Mouse (Mus musculus): ENCODE measurements around the gene Capn8.
"Not testable (repeated sequence)": the region's sequence is repeated elsewhere in the genome, so short reads cannot be mapped to it uniquely, and the experiment has no call there.

The Capn8 gene

DNA sequence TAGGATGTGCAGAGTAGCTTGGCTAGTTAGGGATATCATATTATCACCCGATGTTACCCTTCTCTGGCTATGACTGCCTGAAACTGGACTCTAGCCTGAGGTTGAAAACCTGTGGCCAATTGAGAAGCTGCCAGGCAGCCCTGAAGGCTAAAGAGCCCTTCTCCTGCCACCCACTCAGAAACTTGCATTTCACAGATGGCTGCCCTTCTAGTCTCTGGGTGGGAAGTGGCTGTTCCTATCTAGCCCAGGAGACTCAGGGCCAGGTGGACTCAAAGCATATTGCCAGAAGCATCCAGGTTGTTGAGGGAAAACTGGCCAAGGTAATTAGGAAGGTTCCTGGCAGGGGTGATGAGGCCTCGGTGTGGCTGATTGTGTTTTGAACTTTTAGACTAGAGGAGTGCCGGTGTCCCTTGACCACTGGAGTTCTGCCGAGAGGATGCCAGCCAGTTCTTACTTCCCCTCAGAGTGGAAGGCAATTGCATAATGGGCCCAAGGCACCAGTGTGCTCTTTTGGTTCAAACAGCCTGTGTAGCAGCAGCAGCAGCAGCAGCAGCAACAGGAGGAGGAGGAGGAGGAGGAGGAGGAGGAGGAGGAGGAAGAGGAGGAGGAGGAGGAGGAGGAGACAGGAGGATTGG lies 45.0 kb downstream of the Capn8 start:
- no peak for DNase-seq (ENCODE audit: low read depth in 2 of 2, low spot score in 2 of 2)

DNA sequence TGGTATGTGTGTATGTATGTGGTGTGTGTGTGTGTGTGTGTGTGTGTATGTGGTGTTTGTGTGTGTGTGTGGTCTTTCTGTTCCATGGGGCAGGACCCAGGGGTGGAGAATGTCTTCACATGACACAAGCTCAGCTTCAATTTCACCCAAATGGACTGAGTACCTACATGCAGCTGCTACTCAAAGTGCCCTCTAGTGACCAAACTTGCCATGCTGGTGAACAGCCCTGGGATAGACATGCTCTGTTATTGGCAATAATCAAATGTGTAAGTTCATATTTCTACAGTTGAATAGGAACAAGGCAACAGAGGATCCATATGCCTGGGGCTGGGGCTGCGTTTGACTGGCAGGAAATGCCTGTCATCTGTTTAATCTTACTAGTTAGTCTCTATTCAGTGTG lies 50.7 kb downstream of the Capn8 start:
- no peak for DNase-seq (ENCODE audit: low read depth in 2 of 2, low spot score in 2 of 2)

DNA sequence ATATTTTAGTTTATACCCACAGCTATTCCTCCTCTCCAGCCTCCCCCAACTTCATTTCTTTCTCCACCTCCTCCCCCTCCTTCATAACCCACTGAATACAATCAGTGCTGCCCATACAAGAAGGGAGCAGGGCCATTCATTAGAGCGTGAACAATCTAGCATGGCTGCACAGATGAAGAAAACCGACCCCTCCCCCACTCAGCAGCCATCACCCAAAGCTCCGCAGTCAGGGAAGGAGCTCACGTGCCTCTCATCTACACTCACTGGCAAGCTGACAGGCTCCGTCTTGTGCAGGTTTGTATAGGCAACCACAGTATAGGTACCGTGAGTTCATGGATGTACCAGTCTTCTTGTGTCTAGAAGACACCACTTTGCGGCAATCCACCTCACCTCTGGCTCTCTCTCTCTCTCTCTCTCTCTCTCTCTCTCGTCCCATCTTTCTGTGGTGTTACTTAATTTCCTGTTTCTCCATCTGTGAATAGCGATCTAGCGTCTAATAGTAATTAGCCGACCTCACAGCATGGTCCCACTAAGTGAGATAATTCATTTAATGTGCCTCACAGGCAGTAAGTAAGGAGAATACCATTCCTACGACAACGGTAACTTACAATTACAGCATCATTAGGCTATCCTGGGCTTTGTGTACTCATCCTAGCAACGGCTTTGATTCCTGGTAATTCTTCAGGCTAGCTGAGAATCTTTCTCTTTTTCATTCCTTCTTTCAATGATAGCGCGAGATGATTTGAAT lies 53.6 kb downstream of the Capn8 start:
- DNase-seq (ENCODE audit: low read depth in 2 of 2, low spot score in 2 of 2): no peak

DNA sequence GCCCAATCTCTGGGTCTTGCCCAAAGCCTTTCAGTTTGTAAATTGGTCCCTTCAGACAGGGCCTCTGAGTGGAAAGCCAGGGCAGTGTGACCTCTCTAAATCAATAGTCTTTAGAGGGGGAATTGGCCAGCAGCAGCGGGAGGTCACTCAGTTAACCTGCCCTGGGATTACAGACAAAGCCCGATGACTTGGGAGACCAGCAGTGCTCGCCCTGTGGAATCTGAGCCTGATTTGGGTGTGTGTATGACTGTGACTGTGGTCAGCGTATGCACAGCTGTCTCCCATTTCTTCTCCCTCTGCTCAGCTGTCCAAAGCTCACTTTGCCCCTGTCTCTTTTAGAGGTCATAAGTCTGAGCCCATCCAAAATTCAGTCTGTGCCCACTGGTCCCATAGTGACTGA lies 55.7 kb downstream of the Capn8 start:
- no peak for DNase-seq (ENCODE audit: low read depth in 2 of 2, low spot score in 2 of 2)

DNA sequence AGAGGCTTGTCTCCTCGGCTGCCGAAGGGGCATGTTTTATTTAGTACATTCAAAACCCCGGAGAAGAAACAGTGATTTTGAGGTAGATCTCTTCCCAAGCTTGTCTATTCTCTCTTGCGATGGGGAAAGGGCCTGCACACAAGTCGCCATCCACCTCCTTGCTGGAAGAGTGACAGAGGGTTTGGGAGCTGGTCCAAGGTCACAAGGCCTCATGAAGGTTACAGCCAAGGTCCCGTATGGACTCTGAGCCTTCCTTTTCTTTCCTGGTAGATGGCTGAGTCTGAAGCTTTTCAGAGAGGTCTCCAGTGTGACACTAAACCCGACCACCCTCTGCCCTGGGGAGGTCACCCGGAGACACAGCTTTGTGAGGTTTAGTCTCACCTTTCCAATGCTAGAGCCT lies 56.4 kb downstream of the Capn8 start:
- DNase-seq (ENCODE audit: low read depth in 2 of 2, low spot score in 2 of 2): no peak

DNA sequence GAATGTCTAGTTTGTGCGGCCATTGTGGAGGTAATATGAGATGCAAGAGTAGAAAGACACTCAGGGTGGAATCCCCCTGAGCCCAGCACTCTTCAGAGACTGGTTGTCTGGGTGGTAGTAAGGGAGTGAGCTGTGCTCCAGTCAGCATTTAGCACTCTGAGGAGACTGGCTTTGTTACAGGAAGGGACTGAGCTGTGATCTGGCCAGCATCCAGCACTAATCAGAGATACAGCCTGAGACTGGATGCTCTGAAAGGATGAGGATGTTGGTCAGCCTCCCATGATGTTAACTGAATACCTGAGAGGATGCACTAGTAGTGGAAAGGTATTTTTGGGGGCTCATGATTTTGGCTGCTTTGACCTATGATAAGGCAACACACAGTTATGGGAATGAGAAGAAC lies 61.4 kb downstream of the Capn8 start:
- no peak for DNase-seq (ENCODE audit: low read depth in 2 of 2, low spot score in 2 of 2)

DNA sequence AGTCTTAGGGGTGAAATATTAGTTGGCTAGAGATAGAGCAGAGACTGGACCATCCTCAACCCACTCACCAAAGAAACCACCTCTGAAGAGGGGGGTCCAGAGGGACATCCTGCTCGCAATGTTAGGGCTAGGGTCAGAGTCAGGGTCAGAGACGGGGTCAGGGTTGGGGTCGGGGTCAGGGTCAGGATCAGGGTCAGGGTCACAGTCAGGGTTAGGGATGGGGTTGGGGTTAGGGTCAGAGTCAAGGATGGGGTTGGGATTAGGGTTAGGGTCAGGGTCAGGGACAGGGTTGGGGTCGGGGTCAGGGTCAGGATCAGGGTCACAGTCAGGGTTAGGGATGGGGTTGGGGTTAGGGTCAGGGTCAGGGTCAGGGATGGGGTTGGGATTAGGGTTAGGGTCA lies 64.4 kb downstream of the Capn8 start:
- DNase-seq (ENCODE audit: low read depth in 2 of 2, low spot score in 2 of 2): no peak

DNA sequence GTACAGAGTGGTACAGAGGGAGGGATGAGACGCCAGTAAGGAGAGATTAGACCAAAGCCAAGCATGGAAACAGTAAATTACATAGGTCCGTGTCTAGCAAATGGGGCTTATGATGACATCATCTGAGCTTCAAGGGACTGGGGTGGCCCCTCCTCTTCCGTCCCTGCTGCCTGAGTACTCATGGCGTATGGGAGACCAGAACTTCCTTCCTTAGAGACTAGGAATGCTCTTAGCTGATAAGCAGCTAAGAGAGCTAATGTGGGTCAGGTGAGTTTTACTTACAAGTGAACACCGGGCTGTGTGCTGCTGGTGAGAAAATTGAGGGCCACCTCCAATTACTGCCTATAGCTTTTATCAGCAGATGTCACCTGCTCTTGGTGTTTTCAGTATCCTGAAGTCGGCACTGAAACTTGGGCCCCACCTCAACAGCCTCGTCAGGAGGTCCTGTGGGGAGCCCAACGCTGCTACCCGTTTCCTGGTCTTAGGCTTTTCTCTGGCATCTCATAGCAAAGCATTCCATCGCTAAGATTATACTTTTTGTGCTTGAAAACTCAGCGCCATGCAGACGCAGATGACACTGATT lies 69.0 kb downstream of the Capn8 start:
- DNase-seq (ENCODE audit: low read depth in 2 of 2, low spot score in 2 of 2): no peak

DNA sequence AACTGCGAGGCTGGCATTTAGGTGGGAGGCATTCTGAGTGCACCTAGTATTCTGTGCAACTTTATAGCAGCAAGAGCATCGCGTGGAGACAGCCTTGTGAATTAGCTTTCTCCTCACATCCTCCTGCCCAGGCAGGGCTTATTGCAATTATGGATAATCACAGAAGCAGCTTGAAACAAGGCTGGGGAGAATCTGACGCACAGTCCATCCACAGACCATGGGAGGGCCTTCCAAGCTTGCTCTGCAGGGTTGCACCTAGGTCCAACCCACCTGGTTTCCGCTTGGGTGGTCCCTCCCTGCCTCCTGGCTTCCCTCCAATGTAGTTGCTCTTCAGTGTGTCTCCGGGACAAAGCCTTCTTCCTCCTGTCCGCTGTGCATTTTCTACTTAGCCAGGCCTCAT lies 74.2 kb downstream of the Capn8 start:
- no peak for DNase-seq (ENCODE audit: low read depth in 2 of 2, low spot score in 2 of 2)

DNA sequence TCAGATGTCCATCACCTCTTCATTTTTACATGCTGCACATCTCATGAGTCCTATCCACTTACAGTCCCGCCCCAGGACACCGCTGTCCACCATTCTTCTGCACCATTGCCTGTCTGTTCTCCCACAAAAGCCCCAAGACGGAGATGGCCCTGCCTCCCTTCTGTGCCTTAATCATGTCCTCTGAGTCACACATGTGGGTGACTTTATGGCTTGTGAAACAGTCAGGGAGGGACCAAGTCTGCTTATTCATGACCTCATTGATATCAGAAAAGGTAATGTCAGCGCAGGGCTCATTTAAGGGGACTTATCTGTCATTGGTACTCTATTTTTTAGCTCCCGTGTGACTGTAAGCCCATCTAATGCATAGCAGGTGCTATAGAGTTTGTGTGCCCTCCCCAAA lies 74.6 kb downstream of the Capn8 start:
- no peak for DNase-seq (ENCODE audit: low read depth in 2 of 2, low spot score in 2 of 2)

DNA sequence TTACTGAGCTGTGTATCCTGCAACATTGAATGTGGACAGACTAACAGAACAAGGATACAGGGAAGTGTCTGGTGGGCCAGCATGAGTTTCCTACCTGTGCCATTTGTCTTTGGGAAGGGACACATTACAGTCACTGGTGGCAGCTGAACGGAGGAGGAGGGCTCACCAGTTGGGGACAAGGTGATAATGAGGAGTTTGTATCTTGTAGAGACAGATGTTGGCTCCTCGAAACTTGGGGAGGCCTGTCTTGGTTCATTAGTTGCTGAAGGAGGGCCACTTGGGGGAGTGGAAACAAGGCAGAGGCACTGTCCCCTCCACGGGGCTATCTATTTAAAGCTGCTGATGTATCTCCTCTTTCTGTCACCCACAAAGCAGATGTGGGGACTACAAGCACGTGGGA lies 75.3 kb downstream of the Capn8 start:
- DNase-seq (ENCODE audit: low read depth in 2 of 2, low spot score in 2 of 2): no peak

DNA sequence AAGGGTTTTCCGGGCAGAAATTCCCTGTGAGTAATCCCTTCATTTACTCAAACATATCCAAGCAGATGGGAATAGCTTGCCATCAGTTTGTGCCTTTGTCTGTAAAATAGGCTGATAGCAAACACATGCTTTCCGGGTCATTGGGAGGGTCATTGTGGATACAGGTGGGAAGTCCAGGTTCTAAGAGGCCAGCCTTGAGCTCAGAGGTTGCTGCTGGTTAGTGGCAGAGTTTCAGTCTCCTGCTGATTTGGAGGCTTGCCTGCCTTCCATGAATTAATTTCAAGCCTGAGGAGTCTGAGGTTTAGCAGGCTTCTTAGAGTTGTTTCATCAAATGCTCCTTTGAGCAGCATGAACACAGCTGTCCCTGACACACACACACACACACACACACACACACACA lies 78.0 kb downstream of the Capn8 start:
- DNase-seq (ENCODE audit: low read depth in 2 of 2, low spot score in 2 of 2): no peak

DNA sequence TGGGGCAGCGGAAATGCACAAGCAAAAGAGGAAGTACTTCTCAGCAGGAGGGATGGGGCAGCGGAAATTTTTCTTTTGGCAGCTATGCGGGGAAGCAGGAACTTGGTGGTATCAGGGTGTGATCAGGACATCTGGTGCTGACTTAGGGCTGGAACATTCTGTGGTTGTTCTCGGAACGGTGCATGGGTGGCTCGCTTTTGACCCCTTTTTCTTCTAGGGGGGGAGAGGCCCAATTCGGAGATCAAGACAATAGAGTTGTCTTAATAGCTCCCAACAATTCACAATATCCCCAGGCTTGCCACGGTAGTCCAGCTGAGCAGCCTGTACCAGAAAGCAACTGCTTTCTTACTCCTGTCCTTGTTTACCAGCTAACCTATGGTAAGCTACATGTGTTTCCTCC lies 79.6 kb downstream of the Capn8 start:
- DNase-seq (ENCODE audit: low read depth in 2 of 2, low spot score in 2 of 2): not testable (repeated sequence)

DNA sequence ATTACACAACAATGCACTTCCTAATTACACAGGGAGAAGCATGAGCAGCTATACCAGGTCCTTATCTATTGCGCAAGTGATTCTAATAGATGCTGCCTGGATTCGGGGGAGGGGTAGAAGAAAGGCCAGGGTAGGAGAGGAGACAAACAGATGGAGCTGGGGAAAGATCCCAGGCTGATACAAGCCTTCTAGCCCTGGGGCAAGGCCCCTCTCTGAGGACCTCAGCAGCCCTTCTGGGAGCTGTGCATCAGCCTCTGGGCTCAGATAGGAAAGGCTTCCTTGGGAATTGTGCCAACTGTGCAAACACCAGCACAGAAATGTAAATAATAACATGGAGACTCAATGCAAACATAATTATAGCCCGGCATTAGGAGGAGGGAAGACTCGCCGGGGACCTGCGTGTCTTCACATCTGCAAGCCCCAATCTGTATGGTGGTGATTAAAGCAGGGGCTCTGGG lies 80.4 kb downstream of the Capn8 start:
- no peak for DNase-seq (ENCODE audit: low read depth in 2 of 2, low spot score in 2 of 2)

DNA sequence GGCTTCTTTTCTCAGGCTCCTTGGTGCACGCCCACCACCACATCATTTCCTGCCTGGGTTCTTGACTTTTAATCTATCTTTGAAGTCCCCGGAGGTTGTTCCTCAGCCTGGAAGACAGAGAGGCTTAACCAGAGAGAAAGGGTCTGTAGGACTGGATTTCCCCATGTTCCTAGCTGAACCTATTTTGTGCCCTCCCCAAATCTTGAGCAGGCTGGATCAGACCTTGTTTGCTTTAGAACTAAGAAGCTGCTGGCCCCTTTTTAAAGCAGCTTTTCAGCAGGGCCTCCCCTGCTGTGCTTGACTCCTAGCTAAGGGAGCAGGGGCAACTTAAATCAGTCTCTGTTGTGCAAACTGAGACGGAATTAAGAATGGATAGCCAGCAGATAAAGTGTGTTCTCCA lies 82.0 kb downstream of the Capn8 start:
- DNase-seq (ENCODE audit: low read depth in 2 of 2, low spot score in 2 of 2): no peak

DNA sequence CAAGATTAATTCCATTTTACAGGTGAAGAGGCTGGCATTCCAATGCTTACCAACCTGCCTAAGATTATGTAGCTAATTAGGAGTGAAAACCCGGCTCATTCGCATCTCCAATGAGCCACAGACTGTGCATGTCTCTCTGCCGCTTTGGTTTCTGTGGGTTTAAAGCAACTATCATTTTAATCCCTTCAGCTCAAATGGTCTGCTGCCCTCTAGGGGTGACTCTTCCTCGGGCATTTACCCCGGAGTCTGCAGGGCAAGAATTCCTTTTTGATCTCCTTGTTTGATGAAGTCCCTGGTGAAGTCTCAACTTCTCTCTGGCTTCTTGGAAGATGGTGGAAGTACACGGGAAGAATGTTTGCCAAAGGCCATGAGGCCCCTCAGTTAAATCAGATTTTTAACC lies 93.0 kb downstream of the Capn8 start:
- peak; percentile 49 to 73 for DNase-seq (ENCODE audit: low read depth in 2 of 2, low spot score in 2 of 2)

DNA sequence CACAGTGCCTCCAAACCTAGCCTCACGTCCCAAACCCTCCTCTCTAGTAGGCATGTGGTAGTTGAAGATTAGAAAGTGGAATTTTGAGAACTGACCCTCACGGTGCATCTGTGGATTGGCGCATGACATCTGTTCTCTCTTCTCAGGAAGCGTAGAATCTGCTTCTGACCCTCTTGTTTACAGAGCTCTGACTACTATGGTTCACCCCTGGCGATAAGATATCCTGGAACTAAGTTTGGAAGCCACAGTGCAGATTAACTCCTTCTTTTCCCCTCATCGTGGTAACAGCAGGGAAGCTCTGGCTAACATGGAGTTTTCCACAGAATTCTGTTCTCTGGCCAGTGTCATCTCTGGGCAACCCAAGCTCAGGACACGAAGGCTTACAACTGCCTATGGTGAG lies 95.6 kb downstream of the Capn8 start:
- DNase-seq (ENCODE audit: low read depth in 2 of 2, low spot score in 2 of 2): no peak

DNA sequence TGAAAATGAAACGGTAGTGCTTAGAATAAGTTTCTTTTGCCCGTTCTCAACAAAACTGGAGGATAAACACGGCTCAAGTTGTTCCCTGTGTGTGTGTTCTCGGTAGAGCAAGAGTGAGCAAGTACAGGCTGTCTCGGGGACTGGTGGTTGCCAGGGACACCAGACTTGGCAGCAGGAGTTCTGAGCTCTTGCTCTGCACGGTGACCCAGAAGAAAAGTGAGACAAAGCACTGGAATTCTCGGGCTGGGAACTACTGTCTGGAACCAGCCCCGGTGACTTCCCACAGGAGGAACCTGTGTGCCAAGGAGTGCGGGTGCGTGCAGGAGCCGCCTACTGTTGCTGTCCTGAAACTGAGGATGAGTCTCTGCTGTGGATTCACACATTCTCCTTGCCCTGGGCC lies 98.9 kb downstream of the Capn8 start:
- no peak for DNase-seq (ENCODE audit: low read depth in 2 of 2, low spot score in 2 of 2)

DNA sequence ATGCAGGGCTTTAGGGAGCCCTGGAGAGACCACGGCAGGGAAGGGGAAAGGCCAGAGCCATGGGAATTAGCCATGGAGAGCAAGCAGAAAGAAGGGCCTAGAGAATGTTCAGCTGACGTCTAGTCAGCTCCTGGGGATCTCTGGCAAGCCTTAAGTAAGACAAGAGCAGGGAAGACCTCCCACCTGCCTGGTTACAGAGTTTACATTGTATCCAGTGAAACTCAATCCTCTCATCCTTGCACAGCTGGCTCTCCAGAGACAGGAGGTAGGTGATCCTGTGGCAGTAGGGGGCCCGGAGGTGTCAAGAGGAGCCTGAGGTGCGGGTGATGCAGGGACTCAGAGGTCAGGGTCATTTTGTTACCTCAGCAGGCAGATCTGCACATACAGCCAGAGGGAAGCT lies 100.0 kb downstream of the Capn8 start:
- no peak for DNase-seq (ENCODE audit: low read depth in 2 of 2, low spot score in 2 of 2)

DNA sequence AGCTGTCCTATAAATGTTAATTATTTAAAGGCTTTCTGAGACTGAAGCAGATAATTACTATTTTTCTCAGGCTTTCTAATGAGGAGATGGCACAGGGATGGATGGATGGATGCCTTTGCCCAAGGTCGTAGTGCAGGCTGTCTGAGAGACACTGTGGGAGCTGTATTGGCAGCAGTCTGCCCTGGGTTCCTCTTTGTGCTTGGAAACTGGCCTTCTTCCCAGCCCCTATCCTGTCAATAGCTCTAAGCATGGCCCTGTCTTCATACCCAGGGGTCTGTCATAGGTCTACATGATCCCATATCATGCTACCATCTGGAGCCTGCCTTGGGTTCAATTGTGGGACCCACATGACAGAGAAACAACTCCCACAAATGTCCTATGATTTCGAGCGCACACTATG lies 102.5 kb downstream of the Capn8 start:
- DNase-seq (ENCODE audit: low read depth in 2 of 2, low spot score in 2 of 2): no peak

DNA sequence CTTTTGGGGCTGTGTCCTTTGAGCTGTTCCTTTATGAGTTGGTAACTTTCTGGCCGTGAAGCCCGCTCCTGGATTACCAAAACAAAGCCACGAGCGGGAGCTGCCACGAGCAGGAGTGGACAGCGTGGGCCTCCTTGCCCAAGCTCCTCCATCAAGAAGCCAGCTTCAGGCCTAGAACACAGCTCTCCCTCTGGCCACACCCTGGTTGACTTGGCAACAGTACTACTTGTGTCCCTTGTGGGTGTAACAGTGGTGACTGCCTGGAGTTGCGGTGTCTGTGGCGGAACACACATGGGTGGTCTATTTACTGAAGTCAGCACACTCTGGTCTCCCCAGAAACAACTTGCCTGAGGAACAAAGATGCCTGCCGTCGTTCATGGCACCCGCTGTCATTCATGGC lies 104.9 kb downstream of the Capn8 start:
- DNase-seq (ENCODE audit: low read depth in 2 of 2, low spot score in 2 of 2): no peak

DNA sequence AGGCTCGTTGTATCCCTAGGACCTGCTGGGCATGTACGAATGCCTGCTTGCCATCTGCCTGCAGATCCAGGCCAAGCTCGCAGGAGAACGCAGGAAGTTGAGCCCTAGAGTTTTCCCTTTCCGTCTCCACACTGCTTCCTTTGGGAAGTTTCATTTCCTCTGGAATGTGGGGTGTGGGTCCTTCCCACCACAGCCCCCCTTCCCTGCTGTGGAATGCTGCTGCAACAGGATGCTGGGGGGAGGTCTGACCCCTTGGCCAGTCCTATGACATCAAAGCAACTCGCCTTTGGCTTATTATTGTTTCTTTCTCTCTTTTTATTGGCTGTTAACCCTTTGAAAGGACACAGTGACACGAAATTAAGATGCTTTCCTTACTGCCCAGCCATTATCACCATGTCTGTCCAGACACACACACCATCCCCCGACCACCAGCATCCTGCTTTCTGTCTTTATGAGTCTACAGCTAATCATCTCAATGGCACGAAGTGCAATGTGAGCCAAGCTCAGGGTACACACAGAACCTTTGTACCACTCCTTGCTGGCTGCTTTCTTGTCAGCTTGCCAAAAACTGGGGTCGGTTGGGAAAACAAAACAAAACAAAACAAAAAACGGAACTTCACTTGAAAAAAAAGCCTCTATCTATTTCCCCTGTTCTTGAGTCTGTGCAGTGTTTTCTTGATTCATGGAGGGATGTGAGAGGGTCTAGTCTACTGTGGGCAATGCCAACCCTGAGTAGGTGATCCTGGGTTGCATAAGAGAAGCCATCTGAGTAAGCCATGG lies 105.9 kb downstream of the Capn8 start:
- DNase-seq (ENCODE audit: low read depth in 2 of 2, low spot score in 2 of 2): no peak

Data from CD8-positive naive resting alpha-beta T cell, adult 2 months (primary cell).